Mouse (Mus musculus) thymus, adult 18-20 months (tissue): Measurements from ENCODE around the gene Lrrc8e.

Experiments
- DNase-seq, 2 experiments: peaks; one replicate each; pipeline ENCODE4 v3.0.0; 2022; ENCODE audit warnings: mixed read lengths in 2 of 2

Lrrc8e gene

DNA sequence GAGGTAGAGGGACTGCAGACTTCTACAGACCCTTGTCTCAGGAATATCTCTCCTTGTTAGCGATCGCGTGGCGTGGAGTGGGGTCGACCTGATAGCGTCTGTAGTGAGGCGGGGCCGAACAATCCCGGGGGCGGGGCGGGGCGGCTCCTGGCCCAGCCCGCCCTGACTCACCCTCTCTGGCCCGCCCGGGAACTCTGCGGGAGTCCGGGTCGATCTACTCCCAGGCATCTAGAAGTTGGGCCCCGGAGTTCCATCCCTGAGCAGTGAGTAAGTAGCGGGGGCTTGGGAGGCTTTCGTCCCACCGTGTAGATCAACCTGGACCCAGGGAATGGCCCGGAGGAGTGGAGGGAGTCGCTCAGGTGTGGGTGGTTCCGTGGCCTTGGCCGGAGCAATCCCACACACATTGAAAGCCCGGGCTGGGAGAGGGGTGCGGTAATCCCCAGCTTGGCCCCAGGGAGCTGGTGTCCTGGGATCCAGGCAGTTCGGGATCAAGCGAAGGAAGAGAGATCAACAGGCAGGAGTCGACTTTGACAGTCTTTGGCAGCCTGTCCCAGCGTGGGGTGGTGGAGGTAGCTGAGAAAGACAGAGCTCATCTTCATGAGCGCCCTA lies at the start of gene Lrrc8e:
TSS of gene Lrrc8e (plus strand) at position 89 of the 609 bp plus-strand sequence.
- DNase-seq, result no peak

DNA sequence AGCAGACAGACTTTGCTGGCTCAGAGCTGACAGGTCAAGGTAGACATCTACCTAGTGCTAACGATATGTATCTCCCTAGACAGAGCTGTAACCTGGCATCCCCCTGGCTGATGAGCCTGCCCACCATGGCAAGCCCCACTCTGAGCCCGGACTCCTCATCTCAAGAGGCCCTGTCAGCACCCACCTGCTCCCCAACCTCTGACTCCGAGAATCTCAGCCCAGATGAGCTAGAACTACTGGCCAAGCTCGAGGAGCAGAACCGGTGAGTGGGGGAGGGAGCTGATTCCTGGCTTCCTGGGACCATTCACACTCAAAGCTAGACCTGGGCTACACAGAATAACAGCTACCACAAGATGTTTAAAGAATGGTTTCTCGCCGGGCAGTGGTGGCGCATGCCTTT lies 43.2 kb upstream of the Lrrc8e start:
- DNase-seq, result no peak

DNA sequence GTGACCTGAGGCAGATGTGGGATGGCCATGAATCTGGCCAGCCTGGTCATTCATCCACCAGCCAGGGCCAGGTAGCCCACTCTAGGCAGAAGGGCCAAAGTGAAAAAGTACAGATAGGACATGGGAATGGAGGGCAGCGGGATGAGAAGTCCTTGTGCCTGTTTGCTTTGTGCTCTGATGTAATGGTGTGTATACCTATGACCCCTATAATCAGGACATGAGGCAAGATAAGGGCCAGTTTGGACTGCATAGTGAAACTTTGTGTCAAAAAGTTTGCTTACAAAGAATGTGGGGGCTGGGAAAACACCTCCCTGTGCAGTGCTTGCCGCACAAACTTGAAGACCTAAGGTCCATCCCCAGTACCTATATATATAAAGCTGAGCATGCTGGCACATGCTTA lies 40.5 kb upstream of the Lrrc8e start:
- no peak for DNase-seq

DNA sequence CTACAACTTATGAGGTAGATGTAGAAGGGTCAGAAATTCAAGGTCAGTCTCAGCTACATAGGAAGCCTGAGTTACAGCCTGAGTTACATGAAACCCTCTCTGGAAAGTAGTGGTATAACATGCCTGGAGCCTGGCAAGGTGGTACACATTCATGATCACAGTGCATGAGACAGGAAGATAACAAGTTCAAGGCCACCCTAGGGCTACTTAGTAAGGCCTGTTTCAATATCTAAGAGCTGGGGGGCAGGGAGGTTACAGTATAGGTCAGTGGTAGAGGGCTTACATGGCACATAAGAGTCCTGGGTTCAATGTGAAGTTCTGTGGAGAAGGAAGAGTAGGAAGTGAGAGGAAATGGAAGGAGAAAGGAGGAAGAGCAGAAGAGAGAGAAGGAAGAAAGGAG lies 38.0 kb upstream of the Lrrc8e start:
- no peak for DNase-seq

DNA sequence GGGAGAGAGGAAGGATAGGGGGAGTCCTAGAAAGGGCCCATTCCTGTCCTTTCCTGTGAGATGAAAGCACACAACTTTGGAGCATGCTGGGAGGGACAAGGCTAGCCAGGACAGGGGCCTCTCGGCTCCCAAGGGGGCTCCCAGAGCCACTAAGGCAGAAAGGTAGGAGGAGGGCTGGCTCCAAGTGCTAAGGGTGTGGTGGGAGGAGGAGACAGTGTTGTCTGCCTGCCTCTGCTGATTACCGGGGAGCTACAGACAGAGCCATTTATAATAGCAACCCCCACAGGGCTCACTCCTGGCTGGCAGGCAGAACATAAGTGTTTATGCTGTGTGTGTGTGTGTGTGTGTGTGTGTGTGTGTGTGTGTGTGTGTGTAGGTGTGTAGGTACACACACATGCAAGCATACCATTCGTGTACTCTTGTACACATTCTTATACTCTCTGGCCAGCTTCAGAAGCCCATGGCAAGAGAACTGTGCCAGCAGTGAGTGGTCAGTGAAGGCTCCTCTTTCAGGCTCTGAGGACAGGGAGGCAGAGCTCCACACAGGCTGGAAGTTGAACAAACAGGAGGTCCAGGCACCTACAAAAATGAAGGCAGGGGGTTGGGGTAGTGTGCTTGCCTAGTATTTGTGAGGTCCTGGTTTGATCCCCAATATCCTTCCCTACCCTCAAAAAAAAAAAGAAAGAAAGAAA lies 37.5 kb upstream of the Lrrc8e start:
- no peak for DNase-seq

DNA sequence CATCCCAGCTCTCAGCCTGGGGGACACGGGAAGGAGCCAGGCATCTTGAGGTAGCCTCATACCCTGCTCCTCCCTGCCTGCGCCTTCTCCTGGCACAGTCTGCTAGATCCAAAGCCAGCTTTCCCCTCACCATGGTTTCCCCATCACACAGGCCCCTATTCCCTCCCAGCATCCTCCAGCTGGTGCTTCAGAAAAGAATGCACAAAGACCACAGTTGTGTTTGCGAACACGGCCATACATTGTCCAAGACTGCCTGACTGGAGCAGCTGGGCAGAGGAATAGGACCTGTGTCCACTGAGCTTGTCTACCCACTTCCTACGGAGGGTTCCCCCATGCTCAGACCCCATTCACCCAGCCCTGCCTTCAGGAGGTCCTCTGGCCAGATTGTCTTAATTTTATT lies 34.3 kb upstream of the Lrrc8e start:
- DNase-seq, result no peak

DNA sequence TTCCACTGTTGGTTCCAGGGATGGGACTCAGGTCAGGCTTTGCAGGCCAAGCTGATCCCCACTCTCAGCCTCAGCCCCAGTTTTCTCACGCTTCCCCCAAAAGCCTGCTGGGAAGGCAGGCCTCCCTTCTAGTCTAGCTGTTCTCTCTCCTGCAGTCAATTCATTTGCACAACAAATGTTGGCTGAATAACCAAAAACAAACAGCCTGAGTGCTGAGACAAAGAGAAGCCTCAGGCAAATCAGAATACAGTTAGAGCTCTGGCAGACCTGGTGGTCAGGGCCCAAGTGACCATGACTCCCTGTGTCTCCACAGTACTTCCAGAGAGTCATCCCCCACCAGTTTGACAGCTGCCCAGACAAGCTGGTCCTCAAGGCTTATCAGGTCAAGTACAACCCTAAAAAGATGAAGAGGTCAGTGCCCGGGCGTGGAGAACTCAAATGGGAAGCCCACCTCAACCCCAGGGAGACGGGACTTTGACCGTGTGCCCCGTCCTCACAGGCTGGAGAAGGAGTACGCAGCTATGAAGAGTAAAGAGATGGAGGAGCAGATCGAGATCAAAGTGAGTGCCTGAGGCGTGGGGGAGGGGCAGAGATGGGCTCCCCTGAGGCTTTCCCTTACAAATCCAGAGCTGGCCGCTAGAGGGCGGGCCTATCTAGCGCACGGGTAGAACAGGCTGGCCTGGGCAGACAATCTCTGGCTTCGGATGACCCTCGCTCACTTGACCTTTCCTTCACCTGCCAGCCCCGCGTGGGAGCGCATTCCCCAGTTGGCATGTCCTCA lies 33.6 kb upstream of the Lrrc8e start:
- peak; percentile 63 to 73 for DNase-seq

DNA sequence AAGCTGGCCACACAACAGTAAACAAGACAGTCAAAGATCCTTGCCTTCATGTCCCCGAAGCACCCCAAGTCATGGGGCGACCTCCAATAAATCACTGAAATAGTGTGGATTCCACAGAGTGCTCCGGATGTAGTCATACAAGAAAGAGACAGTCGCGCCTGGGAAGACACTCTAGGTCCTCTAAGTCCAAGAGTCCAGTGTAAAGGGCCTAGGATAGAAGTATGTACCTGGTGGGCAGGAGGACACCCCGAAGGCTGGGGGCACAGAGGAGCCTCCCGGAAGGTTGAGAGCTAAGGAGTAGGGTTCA lies 33.1 kb upstream of the Lrrc8e start:
- no peak for DNase-seq

DNA sequence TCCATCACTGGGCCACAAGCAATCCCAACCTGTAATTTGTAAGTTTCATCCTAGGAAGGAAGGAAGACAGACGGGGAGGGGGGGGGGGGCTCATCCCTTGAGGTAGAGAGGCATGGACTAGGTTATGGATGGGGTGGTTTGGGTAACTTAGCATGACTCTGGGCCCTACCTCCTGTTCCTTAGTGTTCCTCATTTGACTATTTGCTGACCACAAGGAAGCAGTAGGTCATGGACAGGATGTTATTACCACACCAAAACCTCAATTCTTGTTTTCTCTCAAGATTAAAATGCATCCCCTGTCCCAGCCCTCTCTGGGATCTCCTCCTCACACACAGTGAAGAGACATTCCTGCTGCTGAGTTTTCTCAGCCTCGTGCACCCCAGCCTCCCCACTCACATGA lies 25.3 kb upstream of the Lrrc8e start:
- DNase-seq, result no peak

DNA sequence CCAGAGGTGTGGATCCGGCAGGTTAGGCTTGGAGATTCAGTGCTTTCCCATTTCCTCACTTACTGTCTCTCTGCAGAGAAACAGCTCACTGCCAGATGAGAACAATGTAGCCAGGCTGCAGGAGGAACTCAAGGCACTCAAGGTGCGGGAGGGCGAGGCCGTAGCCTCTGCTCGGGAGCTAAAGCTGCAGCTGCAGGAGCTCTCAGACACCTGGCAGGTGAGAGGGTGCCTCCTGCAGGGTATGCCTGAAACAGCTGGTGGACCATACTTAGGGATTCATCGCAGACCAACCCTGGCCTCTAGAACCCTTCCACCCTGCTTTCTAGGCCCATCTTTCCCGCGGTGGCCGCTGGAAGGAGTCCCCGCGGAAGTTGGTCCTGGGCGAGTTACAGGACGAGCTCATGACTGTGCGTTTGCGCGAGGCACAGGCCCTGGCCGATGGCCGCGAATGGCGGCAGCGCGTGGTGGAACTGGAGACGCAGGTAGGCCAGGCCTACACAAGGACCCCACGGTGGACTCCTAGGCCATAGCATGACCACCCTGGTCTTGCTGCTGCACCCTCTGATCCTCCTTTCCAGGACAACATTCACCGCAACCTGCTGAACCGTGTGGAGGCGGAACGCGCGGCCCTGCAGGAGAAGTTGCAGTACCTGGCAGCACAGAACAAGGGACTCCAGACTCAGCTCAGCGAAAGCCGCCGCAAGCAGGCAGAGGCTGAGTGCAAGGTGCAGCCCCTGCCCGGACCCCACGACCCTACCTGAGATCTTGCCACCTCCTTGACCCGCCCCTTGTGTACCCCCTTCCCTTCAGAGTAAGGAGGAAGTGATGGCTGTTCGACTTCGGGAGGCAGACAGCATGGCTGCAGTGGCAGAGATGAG lies 21.1 kb upstream of the Lrrc8e start:
- no peak for DNase-seq

DNA sequence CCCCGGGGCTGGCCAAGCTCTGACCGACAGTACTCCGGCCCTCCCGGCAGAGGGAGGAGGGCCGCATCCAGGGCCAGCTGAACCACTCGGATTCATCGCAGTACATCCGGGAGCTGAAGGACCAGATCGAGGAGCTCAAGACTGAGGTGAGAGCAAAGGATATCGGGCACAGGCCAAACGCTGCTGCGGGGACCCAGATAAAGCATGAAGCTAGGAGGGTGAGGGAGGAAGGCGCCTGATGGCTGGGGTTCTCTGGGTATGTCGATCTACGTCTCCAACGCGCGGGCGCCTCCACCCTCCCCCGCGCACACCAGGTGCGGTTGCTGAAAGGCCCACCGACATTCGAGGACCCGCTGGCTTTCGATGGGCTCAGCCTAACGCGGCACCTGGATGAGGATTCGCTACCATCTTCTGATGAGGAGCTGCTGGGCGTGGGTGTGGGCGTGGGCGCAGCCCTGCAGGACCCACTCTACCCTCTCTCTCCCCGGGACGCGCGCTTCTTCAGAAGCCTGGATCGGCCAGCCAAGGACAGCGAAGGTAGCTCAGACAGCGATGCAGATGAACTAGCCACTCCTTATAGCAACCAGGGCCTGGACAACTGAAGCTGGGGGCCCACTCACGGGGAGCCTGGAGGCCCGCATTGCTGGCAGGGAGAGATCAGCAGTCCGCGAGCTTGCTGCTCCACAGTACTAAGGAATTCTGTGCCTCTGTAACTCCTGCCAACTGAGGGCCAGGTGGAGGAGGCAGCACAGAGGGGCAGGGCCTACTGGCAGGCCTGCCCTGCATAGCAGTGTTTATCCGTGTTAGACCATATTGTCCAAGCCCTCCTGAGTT lies 20.2 kb upstream of the Lrrc8e start:
- no peak for DNase-seq

DNA sequence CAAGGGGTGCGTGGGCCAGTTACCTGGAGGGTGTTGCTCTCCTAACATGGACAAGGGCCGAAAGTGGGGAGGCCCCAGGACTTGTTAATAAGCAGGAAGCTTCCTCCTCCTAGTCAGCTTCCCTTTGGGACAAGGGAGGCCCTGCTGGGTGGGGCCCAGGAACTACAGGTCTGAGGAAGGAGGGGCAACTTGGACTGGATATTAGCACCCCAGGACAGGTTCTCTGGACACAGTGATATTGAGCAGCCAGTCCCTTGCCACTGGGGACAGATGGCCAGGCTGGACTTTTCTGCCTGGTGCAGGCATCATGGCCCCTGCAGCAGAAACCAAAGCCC lies 19.6 kb upstream of the Lrrc8e start:
- DNase-seq, result no peak

DNA sequence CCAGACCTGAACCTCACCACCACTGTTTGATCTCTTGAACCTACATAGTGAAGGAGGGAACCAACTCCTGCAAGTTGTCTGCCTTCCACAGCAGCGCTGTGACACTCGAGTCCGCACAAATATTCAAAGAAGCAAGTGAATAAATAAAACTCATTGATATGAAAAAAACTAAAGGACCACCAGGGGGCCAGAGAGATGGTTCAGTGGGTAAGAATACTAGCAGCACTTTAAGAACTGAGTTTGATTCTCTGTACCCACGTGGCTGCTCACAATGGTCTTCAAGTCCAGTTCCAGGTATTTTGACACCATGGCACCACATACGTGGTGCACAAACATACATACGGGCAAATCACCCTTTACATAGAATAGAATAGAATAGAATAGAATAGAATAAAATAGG lies 15.5 kb upstream of the Lrrc8e start:
- no peak for DNase-seq

DNA sequence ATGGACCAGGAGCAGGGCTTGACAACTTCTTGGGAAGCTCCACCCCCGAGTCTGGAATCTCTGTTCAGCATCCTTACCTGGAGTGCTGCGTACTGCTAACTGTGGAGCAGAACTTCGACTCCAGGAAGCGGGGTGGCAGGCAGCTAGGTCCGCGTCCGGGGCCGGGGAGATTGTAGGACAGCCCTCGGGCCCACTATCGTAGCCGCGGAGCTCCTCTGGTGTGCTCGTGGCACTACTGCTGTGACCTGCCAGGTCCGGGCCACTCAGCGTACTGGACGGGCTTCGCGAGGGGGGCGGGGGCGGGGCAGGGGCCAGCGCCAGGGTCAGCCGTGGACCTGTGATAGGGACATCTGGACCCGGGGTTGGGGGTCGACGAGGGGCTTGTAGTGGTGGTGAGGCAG lies 13.8 kb upstream of the Lrrc8e start:
- DNase-seq, result no peak

DNA sequence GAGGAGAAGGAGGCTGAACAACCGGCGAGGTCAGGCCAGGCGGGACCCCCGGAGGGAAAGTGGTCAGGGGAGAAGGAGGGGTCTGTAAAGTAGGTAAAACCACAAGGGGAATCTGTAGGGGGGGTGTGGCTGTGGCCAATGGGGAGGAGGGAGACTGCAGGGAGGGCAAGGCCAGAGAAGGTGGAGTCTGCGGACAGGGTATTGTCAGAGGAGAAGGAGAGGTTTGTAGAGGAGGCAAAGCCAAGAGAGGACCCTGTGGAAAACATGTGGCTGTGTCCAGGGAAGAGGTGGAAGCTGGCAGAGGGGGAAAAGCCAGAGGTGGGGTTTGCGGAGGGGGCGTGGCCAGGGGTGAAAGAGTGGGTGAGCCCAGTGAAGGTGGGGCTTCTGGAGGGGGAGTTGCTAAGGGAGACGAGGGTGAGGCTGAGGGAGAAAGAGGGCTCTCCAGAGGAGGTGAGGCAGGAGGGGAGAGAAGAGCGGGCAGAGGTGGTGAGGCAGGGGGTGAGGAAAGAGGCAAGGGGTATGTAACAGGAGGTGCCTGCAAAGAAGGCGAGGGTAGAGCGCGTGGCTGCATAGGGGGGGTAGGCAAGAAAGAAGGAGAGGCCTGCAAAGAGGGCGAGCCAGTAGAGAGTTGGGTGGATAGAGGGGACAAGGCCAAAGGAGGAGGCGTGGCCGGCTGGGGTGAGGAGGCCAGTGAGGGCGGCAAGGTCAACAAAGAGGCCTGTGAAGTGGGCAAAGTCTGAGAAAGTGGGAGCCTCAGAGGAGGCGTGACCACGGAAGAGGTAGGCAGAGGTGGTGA lies 13.2 kb upstream of the Lrrc8e start:
- peak; percentile 48 to 60 for DNase-seq

DNA sequence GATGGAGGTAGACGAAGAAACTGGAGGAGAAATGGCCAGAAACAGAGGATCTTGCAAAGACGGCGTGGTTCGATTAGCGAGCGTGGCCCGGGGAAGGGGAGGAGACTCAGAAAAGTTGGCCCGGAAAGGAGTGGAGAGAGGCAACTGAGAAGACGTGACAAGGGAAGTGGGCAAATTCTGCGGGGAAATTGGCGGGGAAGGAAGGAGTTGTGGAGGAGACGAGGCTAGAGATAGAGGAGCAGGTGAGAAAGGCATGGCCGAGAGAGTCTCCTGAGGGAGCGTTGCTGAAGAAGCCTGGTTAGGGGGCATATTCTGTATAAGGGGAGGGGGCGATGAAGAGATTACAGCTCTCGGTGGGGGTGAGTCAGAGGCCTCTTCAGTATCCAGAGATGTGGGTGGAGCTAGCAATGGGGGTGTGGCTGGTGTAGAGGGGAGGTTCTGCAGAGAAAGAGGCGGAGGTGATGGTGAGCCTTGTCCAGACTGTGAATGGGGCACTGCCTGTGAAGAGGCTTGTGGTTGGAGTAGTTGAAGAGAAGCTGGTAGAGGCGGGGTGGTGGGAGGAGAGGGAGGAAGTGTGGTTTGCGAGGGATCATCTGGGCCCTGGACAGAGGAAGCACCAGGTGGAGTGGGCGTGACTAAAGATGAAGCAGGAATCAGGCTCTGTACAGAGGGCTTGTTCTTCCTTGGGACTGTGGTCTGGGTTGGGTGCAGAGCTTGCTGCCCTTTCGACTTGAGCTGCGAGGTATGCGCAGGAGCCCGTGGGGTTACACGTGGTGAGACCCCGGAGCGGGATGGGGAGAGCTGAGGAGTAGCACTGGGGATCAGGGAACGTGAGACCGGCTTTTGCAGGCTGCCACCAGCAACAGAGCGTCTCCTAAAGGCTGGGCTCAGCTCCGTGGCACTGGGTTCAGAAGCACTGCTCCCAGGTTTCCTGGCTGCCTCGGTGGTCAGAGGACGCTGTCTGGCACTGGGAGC lies 12.3 kb upstream of the Lrrc8e start:
- peak; percentile 33 to 51 for DNase-seq

DNA sequence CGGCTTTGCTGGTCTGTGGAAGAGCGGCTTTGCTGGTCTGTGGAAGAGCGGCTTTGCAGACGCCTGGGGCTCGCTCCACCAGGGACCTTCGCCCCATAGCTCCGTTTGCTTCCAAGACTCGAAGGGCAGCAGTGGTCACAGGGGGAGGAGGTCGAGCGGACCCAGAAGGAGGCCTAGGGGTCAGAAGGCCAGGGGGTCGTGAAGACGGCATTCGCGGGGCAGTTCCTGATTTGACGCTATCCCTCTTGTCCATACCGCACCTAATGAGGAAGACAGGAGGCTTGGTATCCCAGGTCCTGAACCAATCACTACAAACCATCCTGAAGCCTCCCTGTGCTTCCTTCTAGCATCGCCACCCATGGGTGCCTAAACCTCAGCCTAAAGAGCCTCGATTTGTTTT lies 10.3 kb upstream of the Lrrc8e start:
- no peak for DNase-seq

DNA sequence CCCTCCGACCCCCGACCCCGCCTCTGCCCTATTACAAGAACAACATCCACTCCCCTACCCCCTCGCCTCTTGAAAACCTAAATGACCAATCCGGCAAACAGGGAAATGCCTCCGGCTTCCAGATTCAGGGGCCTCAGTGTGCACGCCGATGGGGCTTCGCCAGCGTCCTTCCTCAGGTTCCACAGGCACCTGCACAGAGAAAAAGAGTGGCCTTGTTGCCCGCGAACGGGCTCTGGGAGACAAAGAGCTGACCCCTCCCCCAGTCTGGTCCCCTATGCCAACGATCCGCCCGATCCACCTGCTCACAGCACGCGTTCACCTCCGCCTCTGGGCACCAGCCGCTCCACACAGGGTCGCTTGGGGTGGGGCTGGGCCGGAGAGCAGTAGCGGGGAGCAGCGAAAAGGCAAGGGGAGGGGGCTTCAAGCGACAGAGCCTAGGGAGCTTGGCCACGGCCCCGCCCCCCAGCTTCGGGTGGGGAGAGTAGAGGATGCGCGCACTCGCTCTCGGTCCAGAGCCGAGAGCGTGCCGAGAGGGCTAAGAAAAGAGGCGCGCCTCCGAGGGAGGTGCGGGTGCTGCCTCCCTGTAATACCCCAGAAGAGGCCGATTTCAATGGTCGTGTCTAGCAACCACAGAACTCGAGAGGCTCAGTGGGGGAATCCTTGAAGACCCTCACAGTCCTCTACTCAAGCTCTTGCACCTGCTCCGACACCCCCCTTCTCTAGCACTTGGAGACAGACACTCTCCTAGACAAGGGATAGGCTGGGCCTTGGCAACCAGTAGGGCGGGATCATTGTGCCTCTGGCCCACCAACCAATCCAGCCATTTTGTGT lies 9.6 kb upstream of the Lrrc8e start, which contains the start of gene Prr36:
TSS of gene Prr36 (minus strand) at position 669 of the 831 bp plus-strand sequence.
- DNase-seq, result no peak

DNA sequence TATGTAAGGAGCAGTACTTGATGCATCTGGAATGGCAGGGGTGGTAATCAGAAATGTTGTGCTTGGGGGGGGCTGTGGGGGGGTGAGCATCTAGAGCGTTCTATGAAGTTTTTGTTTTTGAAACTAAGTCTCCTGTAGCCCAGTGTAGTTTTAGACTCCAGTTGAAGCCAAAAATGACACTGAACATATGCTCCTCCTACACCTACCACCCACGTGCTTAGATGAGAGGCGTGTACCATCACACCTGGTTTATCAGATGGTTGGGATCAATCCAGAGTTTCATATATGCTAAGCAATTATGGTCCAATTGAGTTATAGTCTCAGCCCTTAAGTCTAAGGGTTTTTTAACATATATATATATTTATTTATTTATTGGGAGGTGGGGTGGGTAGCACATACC lies 7.0 kb upstream of the Lrrc8e start:
- DNase-seq, result no peak
